Mouse (Mus musculus) layer of hippocampus, adult 11-12 months (tissue): ENCODE data around the gene Cpm.
A peak's percentile ranks its signal among the peaks of the same experiment; 100 is the strongest.

Experiments
- DNase-seq: peaks from one replicate; pipeline ENCODE4 v3.0.0; 2022; ENCODE audit warnings: low spot score

Gene Cpm

GRCm38 (mm10) chr10:117649292-117650041 lies 20.2 kb downstream of the Cpm start:
- no peak for DNase-seq

GRCm38 (mm10) chr10:117650042-117650655 lies 20.8 kb downstream of the Cpm start:
- no peak for DNase-seq

GRCm38 (mm10) chr10:117650725-117651124 lies 21.4 kb downstream of the Cpm start:
- no peak for DNase-seq

GRCm38 (mm10) chr10:117651587-117652377 lies 22.5 kb downstream of the Cpm start:
- DNase-seq = peak; percentile 38

- no peak for DNase-seq
These were observed 23.1 kb downstream of the Cpm start for GRCm38 (mm10) chr10:117652378-117652774.

GRCm38 (mm10) chr10:117652930-117653778 lies 23.9 kb downstream of the Cpm start:
- no peak for DNase-seq

GRCm38 (mm10) chr10:117653779-117654173 lies 24.5 kb downstream of the Cpm start:
- no peak for DNase-seq

GRCm38 (mm10) chr10:117654576-117655123 lies 25.4 kb downstream of the Cpm start:
- DNase-seq = no peak

- DNase-seq = no peak
These were observed 26.2 kb downstream of the Cpm start for GRCm38 (mm10) chr10:117655460-117655859.

GRCm38 (mm10) chr10:117655908-117656661 lies 26.8 kb downstream of the Cpm start:
- DNase-seq = no peak

GRCm38 (mm10) chr10:117656662-117656962 lies 27.3 kb downstream of the Cpm start:
- DNase-seq = no peak

GRCm38 (mm10) chr10:117656985-117657658 lies 27.8 kb downstream of the Cpm start:
- DNase-seq = no peak

GRCm38 (mm10) chr10:117657659-117658306 lies 28.5 kb downstream of the Cpm start:
- DNase-seq = no peak

- DNase-seq = no peak
These were observed 29.5 kb downstream of the Cpm start for GRCm38 (mm10) chr10:117658522-117659429.

- no peak for DNase-seq
These were observed 30.1 kb downstream of the Cpm start for GRCm38 (mm10) chr10:117659430-117659813.

- DNase-seq = no peak
These were observed 30.5 kb downstream of the Cpm start for GRCm38 (mm10) chr10:117659819-117660218.

- no peak for DNase-seq
These were observed 33.2 kb downstream of the Cpm start for GRCm38 (mm10) chr10:117662316-117663055.
